Mouse (Mus musculus): ENCODE data around the gene Unc119b. TPM values are rescaled to one million over a fixed set of nuclear protein-coding genes. Genes with fewer than 3 reads are reported as not detected.
"Not testable (repeated sequence)": the region's sequence is repeated elsewhere in the genome, so short reads cannot be mapped to it uniquely, and the experiment has no call there.

Unc119b gene
- total RNA-seq, 2 experiments from 2014 or later, result 22.5 to 27.2 TPM

DNA sequence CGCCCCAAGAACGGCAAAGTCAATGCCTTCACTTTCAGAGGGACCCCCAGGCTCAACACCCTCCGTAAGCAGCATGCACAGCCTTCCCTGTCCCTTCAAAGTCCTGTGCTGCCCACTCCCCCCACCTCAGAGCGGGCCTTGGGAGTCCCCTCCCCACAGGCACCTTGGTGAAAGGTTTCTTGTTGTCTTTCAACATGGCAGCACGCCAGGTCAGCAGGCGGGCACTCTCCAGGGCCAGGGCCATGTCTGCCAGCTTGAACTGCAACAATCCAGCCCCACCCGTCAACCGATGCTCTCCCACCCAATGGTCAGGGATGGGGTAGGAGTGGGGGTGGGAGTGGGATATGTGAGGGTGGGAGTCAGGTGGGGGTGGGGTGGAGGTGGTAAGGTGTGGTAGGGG lies 23.6 kb downstream of the Unc119b start:
- DNase-seq (ENCODE audit: extremely low spot score in 1 of 2, low spot score in 2 of 2), result peak in 1 of 2 experiments; percentile 52
- intact Hi-C loops (cut with DNase I), result no loop called here

DNA sequence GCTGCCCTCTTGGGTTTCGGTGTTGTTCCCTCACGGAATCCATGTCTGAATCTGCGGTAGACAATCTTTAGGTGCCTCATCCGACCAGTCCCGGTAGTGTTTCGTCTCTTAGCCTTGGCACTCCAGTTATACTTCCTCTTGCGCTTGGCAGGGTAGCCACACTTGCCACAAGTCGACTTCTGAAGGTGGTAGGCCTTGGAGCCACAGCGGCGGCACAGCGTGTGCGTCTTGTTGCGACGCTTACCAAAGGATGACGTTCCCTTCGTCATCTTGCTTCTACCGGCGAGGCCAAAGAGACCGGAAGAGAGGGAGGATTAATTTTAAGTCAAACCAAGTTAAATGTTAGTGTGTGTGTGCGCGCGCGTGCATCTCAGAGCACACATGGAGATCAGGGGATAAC lies 31.5 kb downstream of the Unc119b start:
- intact Hi-C loops (cut with DNase I); DNase-seq (ENCODE audit: extremely low spot score in 1 of 2, low spot score in 2 of 2): not testable (repeated sequence)

DNA sequence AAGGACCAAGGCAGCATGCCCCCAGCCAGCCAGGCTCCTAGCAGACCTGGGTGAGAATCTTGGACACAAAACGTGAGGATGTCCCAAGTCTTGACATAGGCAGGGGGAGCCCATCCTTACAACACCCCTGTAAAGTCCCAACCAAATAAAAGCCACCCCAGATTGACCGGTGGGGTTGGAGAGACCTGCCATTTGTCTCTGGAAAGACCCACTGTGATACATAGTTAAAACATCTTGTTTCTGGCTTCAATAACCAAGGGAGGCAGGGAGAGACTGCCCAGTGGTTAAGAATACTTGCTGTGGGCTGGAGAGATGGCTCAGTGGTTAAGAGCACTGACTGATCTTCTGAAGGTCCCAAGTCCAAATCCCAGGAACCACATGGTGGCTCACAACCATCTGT lies 32.5 kb downstream of the Unc119b start:
- DNase-seq (ENCODE audit: extremely low spot score in 1 of 2, low spot score in 2 of 2), result no peak
- intact Hi-C loops (cut with DNase I), result no loop called here

DNA sequence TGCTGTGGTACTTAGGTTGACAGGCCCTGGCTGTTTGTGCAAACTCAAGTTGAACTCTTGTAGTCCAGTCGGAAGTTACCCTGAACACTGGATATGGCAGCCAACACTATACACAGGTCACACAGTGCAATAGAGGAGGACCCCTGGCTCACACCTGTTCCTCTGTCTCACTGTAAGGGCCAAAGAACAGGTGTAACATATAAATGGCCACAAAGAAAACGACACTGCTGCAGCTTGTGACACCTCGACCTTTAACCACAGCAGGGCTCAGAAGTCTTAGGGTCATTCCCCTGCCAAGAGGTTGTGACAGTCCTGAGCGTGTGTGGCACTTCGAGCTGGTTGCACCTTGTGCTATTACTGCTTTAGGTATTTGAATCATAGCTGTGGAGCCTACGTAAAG lies 34.3 kb downstream of the Unc119b start:
- DNase-seq (ENCODE audit: extremely low spot score in 1 of 2, low spot score in 2 of 2), result no peak
- intact Hi-C loops (cut with DNase I), result no loop called here

DNA sequence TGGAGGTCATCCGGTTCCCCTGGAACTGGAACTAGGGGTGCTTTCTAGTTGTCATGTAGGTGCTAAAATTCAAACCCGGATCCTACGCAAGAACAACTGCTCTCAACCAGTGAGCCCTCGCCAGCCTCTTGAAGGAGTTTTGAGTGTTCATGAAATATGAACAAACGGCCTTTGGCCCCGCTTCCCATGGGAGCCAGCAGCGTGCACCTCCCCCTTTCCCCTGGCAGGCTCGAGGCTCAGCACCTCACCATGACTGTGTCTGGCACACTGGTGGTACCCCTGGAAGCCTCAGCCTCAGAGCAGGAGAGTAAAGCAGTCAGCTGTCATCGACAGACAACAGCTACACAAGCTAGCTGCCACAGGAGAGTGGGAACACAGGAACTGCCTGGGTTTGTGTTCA lies 34.8 kb downstream of the Unc119b start:
- intact Hi-C loops (cut with DNase I), result no loop called here
- DNase-seq (ENCODE audit: extremely low spot score in 1 of 2, low spot score in 2 of 2), result no peak

DNA sequence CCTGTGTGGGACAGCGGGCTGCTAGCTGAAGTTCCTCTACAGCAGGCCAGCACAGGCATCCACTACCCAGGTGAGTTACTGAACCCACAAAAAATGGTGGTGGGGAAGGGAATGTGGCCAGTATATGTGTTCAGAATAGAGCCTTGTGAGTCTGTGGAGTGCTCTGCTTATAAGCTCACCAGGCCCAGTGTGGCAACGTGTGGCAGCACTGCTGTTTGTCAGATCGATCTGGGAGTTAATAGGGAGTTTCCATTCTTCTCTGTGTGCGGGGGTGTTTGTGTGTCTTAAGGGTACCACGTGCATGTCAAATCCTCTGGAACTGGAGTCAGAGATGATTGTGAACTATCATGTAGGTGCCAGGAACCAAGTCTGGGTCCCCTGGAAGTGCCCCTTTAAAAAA lies 35.2 kb downstream of the Unc119b start:
- intact Hi-C loops (cut with DNase I), result no loop called here
- DNase-seq (ENCODE audit: extremely low spot score in 1 of 2, low spot score in 2 of 2), result no peak

DNA sequence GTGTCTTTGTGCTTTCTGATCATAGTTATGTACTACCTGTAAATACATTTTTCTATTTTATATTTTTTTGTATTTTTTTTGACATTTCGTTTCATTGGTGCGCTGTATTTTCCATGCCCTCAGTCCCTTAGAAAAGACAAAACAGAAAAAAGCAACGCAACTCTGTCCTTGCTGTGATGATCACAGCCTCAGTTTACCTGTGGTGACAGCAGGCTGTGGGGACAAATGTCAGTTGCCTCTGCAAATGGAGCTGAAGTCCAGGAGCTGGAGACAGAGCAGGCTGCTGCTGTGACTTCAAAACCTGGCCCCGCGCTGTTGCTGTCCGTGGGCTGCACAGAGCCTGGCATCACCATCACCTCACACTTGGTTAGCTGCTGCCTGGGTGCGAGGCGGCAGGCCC lies 36.6 kb downstream of the Unc119b start, which contains the start of gene Gm10401:
TSS of gene Gm10401 (minus strand) at position 101 of the 400 bp plus-strand sequence.
- intact Hi-C loops (cut with DNase I), result no loop called here
- DNase-seq (ENCODE audit: extremely low spot score in 1 of 2, low spot score in 2 of 2), result no peak

DNA sequence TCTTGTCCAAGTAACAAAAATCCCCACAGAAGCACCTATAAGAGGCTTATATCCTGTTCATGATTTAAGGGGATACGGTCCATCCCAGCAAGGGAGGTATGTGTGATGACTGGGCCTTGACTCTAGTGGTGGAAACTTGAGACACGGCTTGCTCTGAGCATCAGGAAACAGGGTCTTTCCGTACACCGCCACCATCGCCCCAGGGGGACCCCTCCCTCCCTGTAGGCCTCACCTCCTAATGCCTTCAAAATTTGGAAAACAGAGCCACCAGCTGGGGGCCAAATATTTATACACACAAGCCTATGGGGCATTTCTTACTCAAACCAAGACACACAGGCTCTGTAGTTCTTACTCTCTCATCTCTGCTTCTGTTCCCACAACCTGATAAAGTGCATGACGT lies 43.0 kb downstream of the Unc119b start:
- intact Hi-C loops (cut with DNase I), result no loop called here

DNA sequence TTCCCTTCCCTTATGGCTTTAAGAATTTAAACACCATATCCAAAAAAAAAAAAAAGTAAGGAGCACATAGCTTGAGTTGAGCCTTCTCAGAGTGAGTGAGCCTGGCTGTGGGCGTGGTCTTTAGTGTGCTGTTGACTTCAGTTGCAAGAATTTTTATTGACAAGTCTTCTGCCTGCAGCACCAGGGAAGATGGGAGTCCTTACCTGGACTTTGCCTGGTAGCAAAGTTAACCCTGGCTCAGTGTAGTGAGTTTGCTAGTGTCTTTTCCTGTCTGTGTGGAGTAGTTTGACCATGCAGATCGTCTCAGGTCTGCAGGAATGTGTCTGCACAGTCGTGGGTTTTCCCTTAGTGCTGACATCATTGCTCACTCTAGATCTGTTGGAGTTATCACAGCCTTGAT lies 43.8 kb downstream of the Unc119b start:
- intact Hi-C loops (cut with DNase I), result no loop called here
- DNase-seq (ENCODE audit: extremely low spot score in 1 of 2, low spot score in 2 of 2), result no peak

More for the DNA sequence above, 43.0 kb downstream of the Unc119b start:
- no peak for DNase-seq (ENCODE audit: extremely low spot score in 1 of 2, low spot score in 2 of 2)

DNA sequence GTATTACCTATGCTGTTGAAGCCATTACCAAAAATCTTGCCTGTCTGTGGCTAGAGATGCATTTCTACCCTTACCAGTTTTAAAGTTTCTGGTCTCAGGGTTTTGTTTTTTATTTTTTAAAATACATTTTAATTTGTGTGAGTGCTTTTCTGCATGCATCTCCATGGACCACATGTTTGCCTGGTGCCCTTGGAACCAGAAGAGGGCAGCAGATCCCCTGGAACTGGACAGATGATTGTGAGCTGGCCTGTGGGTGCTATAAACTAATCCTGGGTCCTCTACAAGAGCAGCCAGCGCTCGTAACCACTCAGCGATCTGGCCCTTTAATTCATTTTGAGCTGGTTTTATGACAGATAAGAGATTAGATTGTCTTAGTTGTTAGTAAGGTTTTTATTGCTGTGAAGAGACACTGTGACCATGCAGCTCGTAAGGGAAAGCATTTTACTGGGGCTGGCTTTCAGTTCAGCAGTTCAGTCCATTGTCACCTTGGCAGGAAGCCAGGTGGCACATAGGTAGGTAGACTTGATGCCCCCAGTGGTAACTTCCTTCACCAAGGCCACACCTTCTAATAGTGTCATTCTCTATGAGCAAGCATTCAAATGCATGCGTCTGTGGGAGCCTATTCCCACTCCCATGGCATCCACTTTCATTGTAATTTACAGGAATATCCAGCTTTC lies 45.0 kb downstream of the Unc119b start:
- intact Hi-C loops (cut with DNase I), result no loop called here
- DNase-seq (ENCODE audit: extremely low spot score in 1 of 2, low spot score in 2 of 2), result no peak

DNA sequence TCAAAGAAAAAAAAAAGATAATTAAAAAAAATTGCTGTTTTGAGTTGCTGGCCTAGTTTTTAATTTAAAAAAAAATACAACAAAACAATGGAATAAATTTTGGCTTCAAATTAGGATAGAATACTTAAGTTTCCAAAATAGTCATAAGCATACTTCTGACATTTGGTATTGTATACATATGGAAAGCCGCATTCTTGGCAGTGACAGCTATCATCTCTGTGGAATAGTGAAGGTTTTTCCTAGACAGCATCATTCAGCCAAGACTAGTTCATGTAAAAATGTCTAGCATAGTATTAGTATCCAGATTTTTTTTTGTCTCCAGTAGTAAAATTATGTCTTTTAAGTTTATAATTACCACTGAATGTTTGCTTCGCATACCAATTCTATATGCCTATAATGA lies 49.1 kb downstream of the Unc119b start:
- intact Hi-C loops (cut with DNase I), result no loop called here
- no peak for DNase-seq (ENCODE audit: extremely low spot score in 1 of 2, low spot score in 2 of 2)

DNA sequence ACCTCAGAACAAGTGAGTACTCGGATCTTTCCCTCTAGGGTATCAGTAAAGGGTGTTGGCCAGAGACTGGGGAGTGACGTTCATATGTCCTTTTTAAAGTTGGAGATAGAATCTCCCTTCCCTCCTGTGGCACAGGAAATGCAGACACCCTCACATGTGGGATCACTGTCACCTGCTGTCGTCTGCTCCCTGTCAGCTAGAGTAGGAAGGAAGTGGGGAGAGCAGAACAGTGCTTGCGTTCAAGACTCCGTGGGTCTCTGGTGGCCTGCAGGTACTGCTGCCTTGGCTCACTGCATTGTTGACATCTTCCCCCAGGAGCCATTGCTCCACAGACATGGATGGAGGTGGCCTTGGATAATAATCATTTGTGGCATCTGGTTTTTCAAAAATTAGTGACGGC lies 51.3 kb downstream of the Unc119b start:
- intact Hi-C loops (cut with DNase I), result no loop called here

DNA sequence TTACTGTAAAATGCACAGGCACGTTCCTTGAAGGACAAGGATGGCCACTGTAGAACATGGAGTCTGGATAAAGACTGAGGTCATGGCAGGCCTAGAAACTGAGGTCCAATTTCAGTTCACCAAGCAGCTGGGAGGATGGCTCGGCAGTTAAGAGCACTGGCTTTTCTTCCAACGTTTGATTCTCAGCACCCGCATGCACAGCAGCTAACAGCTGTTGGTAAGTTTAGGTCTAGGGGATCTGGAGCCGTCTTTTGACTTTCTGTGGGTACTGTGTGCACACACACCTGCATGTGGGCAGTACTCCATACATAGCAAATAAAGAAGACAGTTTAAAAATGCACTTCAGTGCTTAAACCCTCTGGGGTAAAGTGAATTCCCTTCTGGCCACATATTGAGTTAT lies 53.1 kb downstream of the Unc119b start:
- intact Hi-C loops (cut with DNase I), result no loop called here
- DNase-seq (ENCODE audit: extremely low spot score in 1 of 2, low spot score in 2 of 2), result no peak

More for the DNA sequence above, 51.3 kb downstream of the Unc119b start:
- DNase-seq (ENCODE audit: extremely low spot score in 1 of 2, low spot score in 2 of 2), result no peak

DNA sequence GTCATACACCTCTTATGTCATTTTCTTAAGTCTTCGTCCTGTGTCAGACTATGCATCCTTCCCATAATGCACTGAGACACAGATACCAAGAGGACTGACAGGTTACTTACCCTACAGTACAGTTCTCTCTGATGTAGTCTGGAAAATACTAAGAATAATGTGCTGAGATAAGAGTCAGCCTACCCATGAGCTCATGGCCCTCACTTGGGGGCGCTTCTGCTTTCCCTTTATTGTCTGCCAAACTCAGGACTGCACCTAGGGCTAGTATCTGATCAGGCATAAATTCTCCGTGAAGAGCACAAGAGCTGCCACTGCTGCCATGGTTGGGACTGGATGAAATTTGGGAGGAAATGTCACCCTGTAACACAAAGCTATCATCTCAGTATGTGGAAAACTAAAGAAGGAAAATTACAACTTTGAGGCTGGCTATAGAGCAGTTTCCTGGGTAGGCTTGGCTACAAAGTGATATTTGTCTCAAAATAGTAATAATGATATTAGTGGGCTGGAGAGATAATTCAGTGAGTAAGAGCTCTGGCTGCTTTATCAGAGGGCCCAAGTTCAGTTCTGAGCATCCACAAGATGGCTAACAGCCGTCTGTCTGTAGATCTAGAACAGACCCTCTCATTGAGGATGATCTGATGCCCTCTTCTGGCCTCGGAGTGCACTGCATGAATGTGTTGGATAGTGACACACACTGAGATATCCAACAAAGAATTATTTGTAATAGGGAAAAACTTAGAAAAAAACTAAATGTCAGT lies 58.5 kb downstream of the Unc119b start:
- intact Hi-C loops (cut with DNase I), result loop anchor here (1.0 kb wide), 1 partner anchor 97 kb away; no protein-coding TSS in a partner anchor
- peak; percentile 36 to 65 for DNase-seq (ENCODE audit: extremely low spot score in 1 of 2, low spot score in 2 of 2)

DNA sequence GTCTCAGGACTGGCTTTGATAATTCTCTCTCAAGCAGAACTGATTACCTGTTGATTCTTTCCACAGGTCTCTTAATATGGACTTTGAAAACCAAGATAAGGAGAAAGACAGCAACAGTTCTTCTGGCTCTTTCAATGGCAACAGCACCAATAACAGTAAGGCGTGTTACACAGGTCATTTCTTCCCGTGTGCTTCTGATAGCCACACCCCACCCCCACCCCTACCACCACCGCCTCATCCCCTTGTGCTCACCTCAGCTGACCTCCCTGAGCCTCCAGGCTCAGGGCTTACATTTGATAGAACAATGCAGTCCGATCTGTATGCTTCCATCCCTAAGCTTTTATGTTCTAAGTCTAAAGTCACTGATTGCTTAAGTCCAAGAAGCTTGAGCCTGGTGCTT lies 60.0 kb downstream of the Unc119b start:
- intact Hi-C loops (cut with DNase I), result no loop called here
- no peak for DNase-seq (ENCODE audit: extremely low spot score in 1 of 2, low spot score in 2 of 2)

DNA sequence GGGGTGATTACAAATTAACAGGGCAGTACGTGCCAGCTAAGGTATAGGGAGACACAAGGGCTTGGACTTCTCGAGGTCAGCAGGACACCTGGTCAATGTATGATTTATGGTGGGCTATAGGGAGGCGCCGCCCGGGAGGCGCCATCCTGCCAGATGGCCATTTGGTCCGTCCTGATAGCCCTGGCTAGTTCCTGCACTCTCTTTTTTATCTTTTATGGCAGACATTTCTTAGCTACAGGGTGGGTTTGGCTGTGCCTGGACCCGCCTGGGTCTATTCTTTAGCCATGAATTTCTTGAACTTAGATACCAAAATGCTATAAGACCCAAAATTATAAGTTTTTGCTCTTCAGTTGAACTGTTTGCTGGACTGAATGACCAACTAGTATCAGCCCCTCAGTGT lies 61.5 kb downstream of the Unc119b start:
- intact Hi-C loops (cut with DNase I); DNase-seq (ENCODE audit: extremely low spot score in 1 of 2, low spot score in 2 of 2): not testable (repeated sequence)

Other genes starting within 250 kb of the Unc119b start
- 1 to 10 TPM in 1 of 2 experiments, under 1 TPM in 1; 0.43 to 1.1 TPM for gene Oasl2, start 238.0 kb downstream of the Unc119b start, total RNA-seq (2021)
- not detected for gene Oasl1, start 211.7 kb downstream of the Unc119b start, total RNA-seq (2021)
- gene 2210016L21Rik, start 192.8 kb downstream of the Unc119b start, total RNA-seq (2021), result 100 to 1,000 TPM; 203 to 206 TPM
- gene Hnf1a, start 163.9 kb downstream of the Unc119b start, total RNA-seq (2021), result not detected
- 100 to 1,000 TPM; 112 to 115 TPM for gene Sppl3, start 123.8 kb downstream of the Unc119b start, total RNA-seq (2021)
- gene Gm10401, start 36.7 kb downstream of the Unc119b start, total RNA-seq (2021), result not detected
- gene Acads, start 15.6 kb downstream of the Unc119b start, total RNA-seq (2021), result 1 to 10 TPM; 4.9 to 5.8 TPM
- 10 to 100 TPM; 68.0 to 72.3 TPM for gene Mlec, start 23.2 kb upstream of the Unc119b start, total RNA-seq (2021)
- gene Cabp1, start 59.4 kb upstream of the Unc119b start, total RNA-seq (2021), result 100 to 1,000 TPM; 109 to 111 TPM
- gene Pop5, start 100.9 kb upstream of the Unc119b start, total RNA-seq (2021), result 10 to 100 TPM; 35.5 to 35.7 TPM
- gene Rnf10, start 137.9 kb upstream of the Unc119b start, total RNA-seq (2021), result 100 to 1,000 TPM; 256 to 269 TPM
- gene Coq5, start 144.7 kb upstream of the Unc119b start, total RNA-seq (2021), result 10 to 100 TPM; 36.4 to 37.1 TPM
- gene Dynll1, start 166.0 kb upstream of the Unc119b start, total RNA-seq (2021), result 100 to 1,000 TPM; 702 to 749 TPM
- gene Srsf9, start 192.2 kb upstream of the Unc119b start, total RNA-seq (2021), result 10 to 100 TPM; 59.6 to 64.6 TPM
- 10 to 100 TPM; 23.8 to 25.5 TPM for gene Gatc, start 206.2 kb upstream of the Unc119b start, total RNA-seq (2021)
- 10 to 100 TPM; 30.3 to 32.8 TPM for gene Triap1, start 206.2 kb upstream of the Unc119b start, total RNA-seq (2021)
- gene Cox6a1, start 214.0 kb upstream of the Unc119b start, total RNA-seq (2021), result 100 to 1,000 TPM; 685 to 725 TPM